Mouse (Mus musculus) bone marrow macrophage, adult 2 months (primary cell): Measurements from ENCODE around the gene Cyth1. TPM values are rescaled to one million over a fixed set of nuclear protein-coding genes. Genes with fewer than 3 reads are reported as not detected.
A peak's percentile ranks its signal among the peaks of the same experiment; 100 is the strongest.

Experiments
- H3K27ac ChIP-seq: 2 replicates; pipeline ENCODE4 v1.5.1; 2012; ENCODE audit warnings: low read depth, low read length; ENCODE audit not compliant: insufficient read depth
- H3K4me1 ChIP-seq: 2 replicates; pipeline ENCODE4 v1.6.1; 2012; ENCODE audit warnings: low read length; ENCODE audit not compliant: control insufficient read depth, insufficient read depth
- H3K4me3 ChIP-seq: 2 replicates; pipeline ENCODE4 v1.5.1; 2012; ENCODE audit warnings: mild to moderate bottlenecking, low read length, moderate library complexity; ENCODE audit not compliant: insufficient read depth
- CTCF ChIP-seq: IDR thresholded peaks from 2 replicates; pipeline ENCODE4 v1.5.1; 2012; ENCODE audit warnings: low read depth, mild to moderate bottlenecking, low read length, moderate library complexity
- POLR2A ChIP-seq: IDR thresholded peaks from 2 replicates; pipeline ENCODE4 v1.6.1; 2012; ENCODE audit warnings: mild to moderate bottlenecking, low read depth, low read length, borderline replicate concordance
- polyA plus RNA-seq: library from polyadenylated mRNA; stranded (reverse); fragments of >200 nt; gene quantifications from 2 replicates; pipeline ENCODE4 v1.2.4, GENCODE M21; 2012; ENCODE audit not compliant: missing spikeins, insufficient read depth, insufficient read length

The Cyth1 gene
- polyA plus RNA-seq, 1 experiment, result 47.2 TPM

GRCm38 (mm10) chr11:118225862-118226261 lies 22.5 kb downstream of the Cyth1 start:
- no peak overlapping the region for H3K27ac ChIP-seq
- H3K4me3 ChIP-seq, result no peak overlapping the region
- H3K4me1 ChIP-seq, result peaks cover 54% of the 10 kb centered on the region
- TF ChIP-seq POLR2A (no peak), CTCF (no peak)

- H3K4me1 ChIP-seq, result peaks cover 50% of the 10 kb centered on the region
- H3K27ac ChIP-seq, result no peak overlapping the region
- TF ChIP-seq POLR2A (no peak), CTCF (no peak)
- no peak overlapping the region for H3K4me3 ChIP-seq
Observed at GRCm38 (mm10) chr11:118225056-118225836, 23.1 kb downstream of the Cyth1 start.

DNA sequence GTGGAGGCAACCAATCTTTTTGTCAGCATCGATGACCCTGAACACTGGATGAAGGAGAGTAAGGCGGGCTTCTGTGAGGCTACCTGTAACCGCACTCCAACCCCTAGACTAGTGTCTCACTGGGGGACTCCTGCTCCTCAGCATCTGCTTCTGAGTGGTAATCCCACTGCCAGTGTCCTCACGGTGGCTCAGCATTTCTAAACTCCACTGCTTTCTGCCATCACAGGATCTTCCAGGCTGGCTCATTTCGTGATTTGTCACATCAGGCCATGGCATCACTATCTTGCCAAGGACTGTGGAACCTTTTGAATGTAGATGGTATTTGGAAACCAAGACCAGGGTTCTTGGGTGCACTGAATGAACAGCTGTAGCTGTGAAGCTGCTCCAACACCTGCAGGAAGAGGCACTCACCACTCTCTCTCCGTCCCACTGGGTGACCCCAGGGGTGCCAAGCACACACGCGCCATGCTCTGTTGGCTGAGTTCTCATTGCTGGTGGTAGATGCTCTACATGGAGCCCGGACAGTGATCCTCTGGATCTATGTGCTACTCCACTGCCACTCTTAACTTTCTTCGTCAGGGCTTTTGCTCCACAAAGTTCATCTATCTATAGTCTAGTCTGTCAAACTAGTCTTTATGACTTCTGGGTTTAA lies 24.9 kb downstream of the Cyth1 start:
- TF ChIP-seq POLR2A, result no peak
- TF ChIP-seq CTCF, result no peak
- H3K27ac ChIP-seq, result no peak overlapping the region
- H3K4me3 ChIP-seq, result no peak overlapping the region
- peaks cover 37% of the 10 kb centered on the region for H3K4me1 ChIP-seq

DNA sequence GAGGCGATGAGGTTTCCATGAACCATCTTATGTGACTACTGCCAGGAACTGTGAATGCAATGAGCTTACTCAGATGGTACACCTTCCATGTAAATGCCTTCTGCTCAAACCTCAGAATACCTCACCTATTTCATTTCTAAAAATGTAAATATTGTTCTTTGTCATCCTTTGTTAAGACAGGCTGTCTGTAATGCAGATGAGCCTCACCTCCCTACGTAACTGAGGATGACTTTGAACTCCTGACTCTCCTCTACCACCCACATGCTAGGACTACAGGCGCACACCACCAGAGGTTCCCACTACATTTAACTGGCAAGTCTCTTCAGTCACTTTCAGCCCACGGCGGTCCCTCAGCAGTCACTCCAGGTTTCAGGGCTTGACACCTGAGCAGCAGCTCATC lies 25.5 kb downstream of the Cyth1 start:
- TF ChIP-seq CTCF, result no peak
- no peak for TF ChIP-seq POLR2A
- Histone ChIP-seq H3K4me3 (no peak overlapping the region), H3K4me1 (peaks cover 31% of the 10 kb centered on the region), H3K27ac (peak overlapping the region; percentile 54; the same call in 1 of the 2 replicates)

DNA sequence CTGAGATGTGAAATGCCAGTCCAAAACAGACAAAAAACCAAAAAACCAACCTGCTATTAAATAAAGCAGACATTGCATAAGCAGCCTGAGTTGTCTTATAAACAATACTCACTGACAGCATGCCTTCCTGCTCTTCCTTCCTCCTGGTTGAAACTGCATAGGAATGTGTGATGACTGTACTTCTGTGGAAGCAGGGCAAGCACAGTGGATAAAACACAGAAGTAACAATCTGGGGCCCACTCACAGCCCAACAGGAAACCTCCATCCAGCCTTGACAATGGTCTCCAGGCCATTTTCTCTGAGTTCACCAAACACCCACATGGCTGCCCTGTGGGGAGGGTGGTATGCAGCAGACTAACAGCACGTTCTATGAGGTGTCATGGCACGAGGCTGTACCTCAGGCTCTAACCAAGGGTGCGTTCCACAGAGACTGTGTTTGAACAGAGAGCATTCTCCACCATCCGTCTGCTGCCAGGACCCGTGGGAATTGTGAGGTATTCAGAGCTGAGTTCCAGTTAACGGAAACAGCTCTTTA lies 26.0 kb downstream of the Cyth1 start:
- Histone ChIP-seq H3K4me3 (no peak overlapping the region), H3K4me1 (peaks cover 27% of the 10 kb centered on the region), H3K27ac (peak overlapping the region; percentile 54)
- no peak for TF ChIP-seq CTCF
- no peak for TF ChIP-seq POLR2A

DNA sequence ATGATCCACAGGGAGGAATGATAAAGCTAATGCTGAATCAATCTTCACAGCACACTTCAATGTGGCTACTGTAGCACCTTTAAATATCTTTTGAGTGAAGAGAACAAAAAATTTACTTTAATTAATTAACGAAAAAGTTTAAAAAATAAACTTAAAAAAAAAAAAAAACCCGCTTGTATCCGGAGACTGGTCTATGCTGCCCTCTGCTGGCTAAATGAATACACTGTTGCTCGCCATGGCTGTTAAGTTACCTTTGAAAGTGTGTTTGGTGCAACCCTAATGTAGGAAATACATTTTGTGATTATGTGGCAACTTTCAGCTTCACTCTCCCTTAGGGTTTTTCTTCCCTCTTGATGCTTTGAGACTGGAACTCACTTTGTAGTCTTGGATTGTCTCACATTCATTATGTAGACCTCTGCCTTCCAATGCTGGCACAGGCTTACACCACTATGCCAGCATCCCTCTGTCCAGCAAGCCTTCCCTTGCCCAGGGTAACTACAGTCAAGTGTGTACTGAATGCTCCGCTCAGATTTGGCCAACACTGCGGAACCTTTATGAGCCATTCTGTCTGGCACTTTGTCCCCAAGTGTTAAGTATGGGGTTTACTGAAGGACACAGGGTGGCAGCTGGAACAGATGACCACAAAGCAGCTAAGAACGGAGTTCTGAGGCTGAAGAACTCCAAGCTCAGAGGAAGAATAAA lies 27.7 kb downstream of the Cyth1 start:
- Histone ChIP-seq H3K27ac (no peak overlapping the region), H3K4me1 (peaks cover 27% of the 10 kb centered on the region), H3K4me3 (no peak overlapping the region)
- TF ChIP-seq CTCF (no peak), POLR2A (no peak)

- H3K4me3 ChIP-seq, result no peak overlapping the region
- no peak for TF ChIP-seq POLR2A
- TF ChIP-seq CTCF, result no peak
- H3K4me1 ChIP-seq, result peaks cover 32% of the 10 kb centered on the region
- H3K27ac ChIP-seq, result no peak overlapping the region
Observed at GRCm38 (mm10) chr11:118219066-118219465, 29.3 kb downstream of the Cyth1 start.

DNA sequence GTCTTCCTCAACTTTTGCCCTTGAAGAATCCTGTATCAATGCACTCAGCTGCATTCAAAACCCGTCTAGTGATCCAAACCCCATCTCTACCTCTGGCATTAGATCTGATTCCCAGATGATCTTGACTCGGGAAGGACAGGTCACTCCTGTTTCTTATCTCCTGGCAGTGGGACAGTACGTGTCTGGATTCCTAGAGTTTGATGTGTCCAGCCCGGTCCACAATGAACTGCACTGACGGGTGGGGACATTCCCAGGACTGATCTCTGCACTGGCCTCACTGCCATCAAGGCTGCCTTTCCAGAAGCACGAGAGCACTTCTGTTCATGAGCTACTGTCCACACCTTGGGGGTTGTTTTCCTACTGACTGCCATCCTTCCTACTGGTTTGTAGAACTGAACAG lies 31.9 kb downstream of the Cyth1 start:
- Histone ChIP-seq H3K4me3 (no peak overlapping the region), H3K27ac (no peak overlapping the region), H3K4me1 (peaks cover 35% of the 10 kb centered on the region)
- TF ChIP-seq POLR2A, result no peak
- no peak for TF ChIP-seq CTCF

GRCm38 (mm10) chr11:118215928-118216458 lies 32.4 kb downstream of the Cyth1 start:
- Histone ChIP-seq H3K27ac (no peak overlapping the region), H3K4me1 (peaks cover 39% of the 10 kb centered on the region), H3K4me3 (no peak overlapping the region)
- TF ChIP-seq CTCF, result no peak

GRCm38 (mm10) chr11:118212636-118213112 lies 35.7 kb downstream of the Cyth1 start:
- peak overlapping the region; percentile 86 for H3K27ac ChIP-seq
- peaks cover 62% of the 10 kb centered on the region for H3K4me1 ChIP-seq
- H3K4me3 ChIP-seq, result peak overlapping the region; percentile 41
- TF ChIP-seq CTCF (no peak), POLR2A (no peak)
